Mouse (Mus musculus) splenic B cell, adult 2 months (primary cell): ENCODE data around the gene Scn8a.
"Not testable (repeated sequence)": the region's sequence is repeated elsewhere in the genome, so short reads cannot be mapped to it uniquely, and the experiment has no call there.

Source experiments
- DNase-seq: peaks from one replicate; pipeline ENCODE4 v3.0.0-alpha.2; 2011; ENCODE audit warnings: low read depth, low spot score
- H3K27me3 ChIP-seq: 2 replicates; pipeline ENCODE4 v1.6.1; 2012; ENCODE audit warnings: mild to moderate bottlenecking, low read length, moderate library complexity, mixed read lengths; ENCODE audit not compliant: control insufficient read depth, poor library complexity, insufficient read depth, severe bottlenecking
- H3K36me3 ChIP-seq: 2 replicates; pipeline ENCODE4 v1.6.1; 2012; ENCODE audit warnings: mild to moderate bottlenecking, low read length, moderate library complexity, mixed read lengths; ENCODE audit not compliant: control insufficient read depth, poor library complexity, insufficient read depth, severe bottlenecking

The Scn8a gene

GRCm38 (mm10) chr15:100869558-100869957, at the start of gene Scn8a:
Gene Scn8a (plus strand): TSS chr15:100869858.
- no peak for DNase-seq
- H3K36me3 ChIP-seq: no peaks in the 10 kb centered on the region

GRCm38 (mm10) chr15:100821824-100822223, 47.8 kb upstream of the Scn8a start:
- Histone ChIP-seq H3K27me3 (no peaks in the 10 kb centered on the region), H3K36me3 (no peaks in the 10 kb centered on the region)
- peak; percentile 8 for DNase-seq

More at GRCm38 (mm10) chr15:100869558-100869957, at the start of gene Scn8a:
- H3K27me3 ChIP-seq: peaks cover 4% of the 10 kb centered on the region

- H3K36me3 ChIP-seq, H3K27me3 ChIP-seq, DNase-seq: not testable (repeated sequence)
Observed at GRCm38 (mm10) chr15:100822370-100822769, 47.3 kb upstream of the Scn8a start.

- no peak for DNase-seq
- no peaks in the 10 kb centered on the region for H3K36me3 ChIP-seq
- H3K27me3 ChIP-seq: no peaks in the 10 kb centered on the region
Observed at GRCm38 (mm10) chr15:100825249-100825856, 44.3 kb upstream of the Scn8a start.

GRCm38 (mm10) chr15:100826076-100826475, 43.6 kb upstream of the Scn8a start:
- no peaks in the 10 kb centered on the region for H3K27me3 ChIP-seq
- no peak for DNase-seq
- H3K36me3 ChIP-seq: no peaks in the 10 kb centered on the region

- DNase-seq: no peak
- H3K36me3 ChIP-seq: no peaks in the 10 kb centered on the region
- no peaks in the 10 kb centered on the region for H3K27me3 ChIP-seq
Observed at GRCm38 (mm10) chr15:100829775-100830174, 39.9 kb upstream of the Scn8a start.

GRCm38 (mm10) chr15:100830682-100831081, 39.0 kb upstream of the Scn8a start:
- peak; percentile 49 for DNase-seq
- no peaks in the 10 kb centered on the region for H3K27me3 ChIP-seq
- no peaks in the 10 kb centered on the region for H3K36me3 ChIP-seq

- H3K27me3 ChIP-seq: no peaks in the 10 kb centered on the region
- DNase-seq: no peak
- H3K36me3 ChIP-seq: no peaks in the 10 kb centered on the region
Observed at GRCm38 (mm10) chr15:100832144-100832543, 37.5 kb upstream of the Scn8a start.

GRCm38 (mm10) chr15:100832784-100833183, 36.9 kb upstream of the Scn8a start:
- H3K27me3 ChIP-seq: no peaks in the 10 kb centered on the region
- no peaks in the 10 kb centered on the region for H3K36me3 ChIP-seq
- DNase-seq: no peak

GRCm38 (mm10) chr15:100836729-100837128, 32.9 kb upstream of the Scn8a start:
- H3K36me3 ChIP-seq: no peaks in the 10 kb centered on the region
- DNase-seq: no peak
- H3K27me3 ChIP-seq: no peaks in the 10 kb centered on the region

- Histone ChIP-seq H3K27me3 (no peaks in the 10 kb centered on the region), H3K36me3 (no peaks in the 10 kb centered on the region)
- DNase-seq: peak; percentile 50
Observed at GRCm38 (mm10) chr15:100838607-100839207, 31.0 kb upstream of the Scn8a start.

GRCm38 (mm10) chr15:100844336-100844735, 25.3 kb upstream of the Scn8a start:
- DNase-seq: no peak
- Histone ChIP-seq H3K36me3 (no peaks in the 10 kb centered on the region), H3K27me3 (no peaks in the 10 kb centered on the region)

- H3K36me3 ChIP-seq: no peaks in the 10 kb centered on the region
- H3K27me3 ChIP-seq: no peaks in the 10 kb centered on the region
- peak; percentile 27 for DNase-seq
Observed at GRCm38 (mm10) chr15:100845049-100845879, 24.4 kb upstream of the Scn8a start.

GRCm38 (mm10) chr15:100847193-100847592, 22.5 kb upstream of the Scn8a start:
- DNase-seq: no peak
- Histone ChIP-seq H3K27me3 (no peaks in the 10 kb centered on the region), H3K36me3 (no peaks in the 10 kb centered on the region)

- DNase-seq: no peak
- H3K27me3 ChIP-seq: no peaks in the 10 kb centered on the region
- H3K36me3 ChIP-seq: no peaks in the 10 kb centered on the region
Observed at GRCm38 (mm10) chr15:100857586-100857985, 12.1 kb upstream of the Scn8a start.
